Mouse (Mus musculus) limb, embryonic 11.5 days (tissue): ENCODE measurements around the gene Lrrc10b. TPM values are rescaled to one million over a fixed set of nuclear protein-coding genes. Genes with fewer than 3 reads are reported as not detected.
A peak's percentile ranks its signal among the peaks of the same experiment; 100 is the strongest.

ENCODE experiments used
- ATAC-seq: fragments of 200-750 bp; cut with Nextera tagmentation; 2 replicates; pipeline ENCODE4 v1.8.0; 2017; ENCODE audit warnings: low read depth; ENCODE audit not compliant: insufficient number of reproducible peaks, low FRiP score, low TSS enrichment
- DNase-seq: peaks from one replicate; pipeline ENCODE4 v3.0.0-alpha.2; 2015; ENCODE audit warnings: low spot score
- H3K27ac ChIP-seq: fragments of 300-500 bp; sonication (generic); replicated peaks from 2 replicates; pipeline ENCODE4 v1.5.1; 2014; ENCODE audit warnings: low read depth, mild to moderate bottlenecking, low read length
- H3K27me3 ChIP-seq: fragments of 300-500 bp; sonication (generic); 2 replicates; pipeline ENCODE4 v1.6.1; 2014; ENCODE audit warnings: mild to moderate bottlenecking, low read length, mixed read lengths; ENCODE audit not compliant: control insufficient read depth, insufficient read depth
- H3K36me3 ChIP-seq: fragments of 300-500 bp; sonication (generic); 2 replicates; pipeline ENCODE4 v1.6.1; 2014; ENCODE audit warnings: mild to moderate bottlenecking, low read length, moderate library complexity, mixed read lengths; ENCODE audit not compliant: control insufficient read depth, insufficient read depth
- H3K4me1 ChIP-seq: fragments of 300-500 bp; sonication (generic); 2 replicates; pipeline ENCODE4 v1.6.1; 2014; ENCODE audit warnings: low read length, mixed read lengths; ENCODE audit not compliant: control insufficient read depth, insufficient read depth
- H3K4me2 ChIP-seq: fragments of 300-500 bp; sonication (generic); 2 replicates; pipeline ENCODE4 v1.6.1; 2014; ENCODE audit warnings: low read depth, mild to moderate bottlenecking, moderate library complexity; ENCODE audit not compliant: severe bottlenecking
- H3K4me3 ChIP-seq: fragments of 300-500 bp; sonication (generic); 2 replicates; pipeline ENCODE4 v1.5.1; 2014; ENCODE audit warnings: low read depth, low read length
- H3K9ac ChIP-seq: fragments of 300-500 bp; sonication (generic); 2 replicates; pipeline ENCODE4 v1.6.1; 2014; ENCODE audit warnings: mild to moderate bottlenecking, low read length
- H3K9me3 ChIP-seq: fragments of 300-500 bp; sonication (generic); 2 replicates; pipeline ENCODE4 v1.6.1; 2016; ENCODE audit warnings: low read length; ENCODE audit not compliant: control insufficient read depth
- WGBS: fragments of 180-500 bp; shearing (Covaris S2); extraction: QIAGEN DNeasy Blood & Tissue Kit; methylation state at CpG from one replicate; pipeline ENCODE4 v1.1.7; 2014; 5-methylcytosine and 5-hydroxymethylcytosine counted together
- polyA plus RNA-seq: library from polyadenylated mRNA; unstranded; fragments of >200 nt; fragmentation: Nextera tagmentation; extraction: Ambion mirVana; gene quantifications from 2 replicates; pipeline ENCODE4 v1.2.1, GENCODE M21; 2014

The Lrrc10b gene
- polyA plus RNA-seq, 1 experiment from 2014 or later: not detected

- H3K36me3 ChIP-seq: no peaks in the 10 kb centered on the region
- 43% methylated on average over 4 of the region's 4 CpGs for WGBS
- H3K27me3 ChIP-seq: no peaks in the 10 kb centered on the region
- H3K4me3 ChIP-seq: no peak overlapping the region
- no peaks in the 10 kb centered on the region for H3K4me1 ChIP-seq
- no peak overlapping the region for H3K4me2 ChIP-seq
- no peak overlapping the region for H3K9ac ChIP-seq
- no peaks in the 10 kb centered on the region for H3K9me3 ChIP-seq
- ATAC-seq (no peak), DNase-seq (no peak)
- no peak overlapping the region for H3K27ac ChIP-seq
Measured at GRCm38 (mm10) chr19:10479541-10479940, 22.3 kb upstream of the Lrrc10b start.

GRCm38 (mm10) chr19:10473779-10474178, 16.5 kb upstream of the Lrrc10b start:
- no peak overlapping the region for H3K9ac ChIP-seq
- H3K4me1 ChIP-seq: no peaks in the 10 kb centered on the region
- H3K36me3 ChIP-seq: no peaks in the 10 kb centered on the region
- H3K4me2 ChIP-seq: no peak overlapping the region
- no peak overlapping the region for H3K4me3 ChIP-seq
- H3K27me3 ChIP-seq: no peaks in the 10 kb centered on the region
- no peak overlapping the region for H3K27ac ChIP-seq
- no peaks in the 10 kb centered on the region for H3K9me3 ChIP-seq
- DNase-seq (no peak), ATAC-seq (no peak)
- WGBS: 24% methylated on average over 6 of the region's 6 CpGs

GRCm38 (mm10) chr19:10472958-10473357, 15.7 kb upstream of the Lrrc10b start:
- ATAC-seq (no peak), DNase-seq (no peak)
- Histone ChIP-seq H3K36me3 (no peaks in the 10 kb centered on the region), H3K4me2 (no peak overlapping the region), H3K27ac (no peak overlapping the region), H3K9me3 (no peaks in the 10 kb centered on the region), H3K9ac (no peak overlapping the region), H3K4me1 (no peaks in the 10 kb centered on the region), H3K4me3 (no peak overlapping the region), H3K27me3 (no peaks in the 10 kb centered on the region)
- 80% methylated on average over 3 of the region's 3 CpGs for WGBS

- 48% methylated on average over 8 of the region's 8 CpGs for WGBS
- DNase-seq: no peak
- no peak for ATAC-seq
Measured at GRCm38 (mm10) chr19:10469171-10469658, 11.9 kb upstream of the Lrrc10b start.

GRCm38 (mm10) chr19:10464427-10464826, 7.2 kb upstream of the Lrrc10b start:
- no peak overlapping the region for H3K27ac ChIP-seq

More at GRCm38 (mm10) chr19:10469171-10469658, 11.9 kb upstream of the Lrrc10b start:
- no peaks in the 10 kb centered on the region for H3K9me3 ChIP-seq
- H3K36me3 ChIP-seq: no peaks in the 10 kb centered on the region
- no peak overlapping the region for H3K4me3 ChIP-seq
- no peak overlapping the region for H3K4me2 ChIP-seq
- no peaks in the 10 kb centered on the region for H3K4me1 ChIP-seq
- no peaks in the 10 kb centered on the region for H3K27me3 ChIP-seq
- H3K9ac ChIP-seq: no peak overlapping the region
- no peak overlapping the region for H3K27ac ChIP-seq

GRCm38 (mm10) chr19:10461584-10461983, 4.3 kb upstream of the Lrrc10b start:
- H3K27ac ChIP-seq: no peak overlapping the region
- H3K4me2 ChIP-seq: no peak overlapping the region
- no peaks in the 10 kb centered on the region; the same call in 1 of the 2 replicates for H3K4me1 ChIP-seq
- H3K36me3 ChIP-seq: no peaks in the 10 kb centered on the region
- DNase-seq (no peak), ATAC-seq (no peak)
- no peaks in the 10 kb centered on the region for H3K9me3 ChIP-seq
- 44% methylated on average over 7 of the region's 7 CpGs for WGBS
- H3K27me3 ChIP-seq: peaks cover 41% of the 10 kb centered on the region
- H3K4me3 ChIP-seq: no peak overlapping the region
- H3K9ac ChIP-seq: no peak overlapping the region

More at GRCm38 (mm10) chr19:10464427-10464826, 7.2 kb upstream of the Lrrc10b start:
- 21% methylated on average over 4 of the region's 4 CpGs for WGBS
- peaks cover 16% of the 10 kb centered on the region for H3K27me3 ChIP-seq
- no peak overlapping the region for H3K9ac ChIP-seq
- no peak overlapping the region for H3K4me3 ChIP-seq
- H3K4me2 ChIP-seq: no peak overlapping the region
- no peaks in the 10 kb centered on the region for H3K9me3 ChIP-seq
- ATAC-seq (no peak), DNase-seq (no peak)
- no peaks in the 10 kb centered on the region for H3K36me3 ChIP-seq
- H3K4me1 ChIP-seq: no peaks in the 10 kb centered on the region

- 45% methylated on average over 11 of the region's 11 CpGs for WGBS
- Histone ChIP-seq H3K36me3 (no peaks in the 10 kb centered on the region), H3K4me2 (no peak overlapping the region), H3K4me1 (no peaks in the 10 kb centered on the region; the same call in 1 of the 2 replicates), H3K27me3 (peaks cover 58% of the 10 kb centered on the region), H3K9me3 (no peaks in the 10 kb centered on the region), H3K9ac (no peak overlapping the region), H3K27ac (no peak overlapping the region), H3K4me3 (no peak overlapping the region)
- DNase-seq (no peak), ATAC-seq (no peak)
Measured at GRCm38 (mm10) chr19:10459907-10460306, 2.6 kb upstream of the Lrrc10b start.

GRCm38 (mm10) chr19:10458096-10458495, 823 bp upstream of the Lrrc10b start:
- Histone ChIP-seq H3K27ac (no peak overlapping the region), H3K4me3 (no peak overlapping the region), H3K4me2 (no peak overlapping the region; the same call in 1 of the 2 replicates), H3K36me3 (no peaks in the 10 kb centered on the region), H3K4me1 (no peaks in the 10 kb centered on the region; the same call in 1 of the 2 replicates), H3K9me3 (no peaks in the 10 kb centered on the region), H3K27me3 (peaks cover 63% of the 10 kb centered on the region), H3K9ac (no peak overlapping the region)
- WGBS: 28% methylated on average over 8 of the region's 8 CpGs
- ATAC-seq (no peak), DNase-seq (no peak)

- Histone ChIP-seq H3K4me3 (peak overlapping the region; percentile 36), H3K9ac (0 out of 2 replicates have a peak overlapping the region, but pooled peaks have one; percentile 34), H3K36me3 (no peaks in the 10 kb centered on the region), H3K4me2 (peak overlapping the region; percentile 89), H3K9me3 (no peaks in the 10 kb centered on the region), H3K27me3 (peaks cover 63% of the 10 kb centered on the region), H3K27ac (no peak overlapping the region), H3K4me1 (no peaks in the 10 kb centered on the region; the same call in 1 of the 2 replicates)
- peak; percentile 92 for ATAC-seq
- DNase-seq: peak; percentile 91
- WGBS: under 1% methylated on average over 22 of the region's 34 CpGs
Measured at GRCm38 (mm10) chr19:10457484-10457800, 169 bp upstream of the Lrrc10b start.
